Mouse (Mus musculus) CH12.LX (cell line): ENCODE measurements around the gene Pigt. TPM values are rescaled to one million over a fixed set of nuclear protein-coding genes. Genes with fewer than 3 reads are reported as not detected.

ENCODE experiments used
- DNase-seq: peaks from one replicate; pipeline ENCODE4 v3.0.0-alpha.2; 2013; ENCODE audit errors: extremely low read depth
- H3K27ac ChIP-seq: 2 replicates; pipeline ENCODE4 v1.5.1; 2012; ENCODE audit warnings: low read depth, mild to moderate bottlenecking, control low read depth, moderate library complexity; ENCODE audit not compliant: insufficient read depth
- H3K27me3 ChIP-seq: replicated peaks from 2 replicates; pipeline ENCODE3; 2012; ENCODE audit warnings: inconsistent platforms
- H3K36me3 ChIP-seq, 2 experiments: replicated peaks in 1 of 2; 2 replicates each; pipeline versions ENCODE3 to v1.6.1; 2012; ENCODE audit warnings: inconsistent platforms in 1 of 2, low read length in 1 of 2, mild to moderate bottlenecking in 1 of 2, mixed read lengths in 1 of 2, moderate library complexity in 1 of 2; ENCODE audit not compliant: control insufficient read depth in 1 of 2, insufficient read depth in 1 of 2
- H3K4me1 ChIP-seq, 2 experiments: 2 replicates each; pipeline ENCODE4 v1.6.1; 2012; ENCODE audit warnings: inconsistent platforms in 1 of 2, moderate library complexity in 1 of 2; ENCODE audit not compliant: insufficient read depth in 2 of 2, control insufficient read depth in 1 of 2
- H3K4me2 ChIP-seq: 2 replicates; pipeline ENCODE4 v1.6.1; 2012; ENCODE audit warnings: low read depth, mild to moderate bottlenecking, control low read depth; ENCODE audit not compliant: poor library complexity, insufficient read depth, severe bottlenecking
- H3K4me3 ChIP-seq, 3 experiments: fragments of 150-350 bp in 1 of 3; sonication (generic) in 1 of 3; replicated peaks in 1 of 3; 2 replicates each; pipeline versions ENCODE3 to v1.5.1; 2011 to 2012; ENCODE audit warnings: low read depth in 2 of 3, low read length in 2 of 3, mild to moderate bottlenecking in 2 of 3, moderate library complexity in 2 of 3, control low read depth in 1 of 3, improper control_type of control experiment in 1 of 3, inconsistent platforms in 1 of 3, mixed read lengths in 1 of 3; ENCODE audit not compliant: poor library complexity in 1 of 3
- H3K79me2 ChIP-seq: replicated peaks from 2 replicates; pipeline ENCODE4 v1.6.1; 2012; ENCODE audit warnings: mild to moderate bottlenecking, moderate library complexity; ENCODE audit not compliant: control insufficient read depth, poor library complexity, insufficient read depth, severe bottlenecking; ENCODE audit errors: extremely low read depth
- H3K9ac ChIP-seq: 2 replicates; pipeline ENCODE4 v1.6.1; 2012; ENCODE audit warnings: low read depth, mild to moderate bottlenecking, control low read depth, moderate library complexity; ENCODE audit not compliant: insufficient read depth
- H3K9me3 ChIP-seq: replicated peaks from 2 replicates; pipeline ENCODE3; 2012; ENCODE audit warnings: low read length, inconsistent platforms, mixed read lengths
- CHD1 ChIP-seq: IDR thresholded peaks from 2 replicates; pipeline ENCODE4 v1.6.1; 2012; ENCODE audit warnings: low read depth, low read length, improper control_type of control experiment, inconsistent platforms
- CHD2 ChIP-seq: IDR thresholded peaks from 2 replicates; pipeline ENCODE4 v1.6.1; 2011; ENCODE audit warnings: low read length, improper control_type of control experiment
- ELF1 ChIP-seq: IDR thresholded peaks from 2 replicates; pipeline ENCODE4 v1.6.1; 2014; ENCODE audit warnings: low read depth, mild to moderate bottlenecking, inconsistent platforms, low read length, improper control_type of control experiment
- EP300 ChIP-seq: IDR thresholded peaks from 2 replicates; pipeline ENCODE4 v1.6.1; 2011; ENCODE audit warnings: low read length, improper control_type of control experiment
- GABPA ChIP-seq: IDR thresholded peaks from 2 replicates; pipeline ENCODE4 v1.6.1; 2012; ENCODE audit warnings: low read depth, low read length, improper control_type of control experiment, inconsistent platforms; ENCODE audit not compliant: insufficient replicate concordance
- HCFC1 ChIP-seq: IDR thresholded peaks from 2 replicates; pipeline ENCODE4 v1.6.1; 2012; ENCODE audit warnings: low read depth, mild to moderate bottlenecking, inconsistent platforms, low read length, improper control_type of control experiment
- JUN ChIP-seq: IDR thresholded peaks from 2 replicates; pipeline ENCODE4 v1.6.1; 2011; ENCODE audit warnings: low read depth, mild to moderate bottlenecking, low read length, improper control_type of control experiment, moderate library complexity; ENCODE audit not compliant: insufficient read depth
- JUND ChIP-seq: conservative IDR thresholded peaks from 2 replicates; pipeline ENCODE4 v1.6.1; 2011; ENCODE audit warnings: low read depth, low read length, improper control_type of control experiment
- KAT2A ChIP-seq: IDR thresholded peaks from 2 replicates; pipeline ENCODE4 v1.6.1; 2012; ENCODE audit warnings: low read length, improper control_type of control experiment, inconsistent platforms; ENCODE audit not compliant: insufficient replicate concordance
- MAZ ChIP-seq: IDR thresholded peaks from 2 replicates; pipeline ENCODE4 v1.6.1; 2012; ENCODE audit warnings: low read depth, mild to moderate bottlenecking, inconsistent platforms, low read length, improper control_type of control experiment, moderate library complexity
- MXI1 ChIP-seq: IDR thresholded peaks from 2 replicates; pipeline ENCODE4 v1.6.1; 2011; ENCODE audit warnings: mild to moderate bottlenecking, low read depth, low read length, improper control_type of control experiment
- MYC ChIP-seq: IDR thresholded peaks from 2 replicates; pipeline ENCODE4 v1.6.1; 2011; ENCODE audit warnings: low read depth, mild to moderate bottlenecking, improper control_type of control experiment, low read length
- NELFE ChIP-seq: IDR thresholded peaks from 2 replicates; pipeline ENCODE4 v1.6.1; 2011; ENCODE audit warnings: low read depth, low read length, improper control_type of control experiment
- PAX5 ChIP-seq: IDR thresholded peaks from 2 replicates; pipeline ENCODE4 v1.6.1; 2012; ENCODE audit warnings: low read length, inconsistent platforms, mixed read lengths
- RAD21 ChIP-seq: IDR thresholded peaks from 2 replicates; pipeline ENCODE4 v1.6.1; 2011; ENCODE audit warnings: low read depth, mild to moderate bottlenecking, low read length, improper control_type of control experiment, moderate library complexity
- SIN3A ChIP-seq: IDR thresholded peaks from 2 replicates; pipeline ENCODE4 v1.6.1; 2012; ENCODE audit warnings: low read length, improper control_type of control experiment, inconsistent platforms
- SMC3 ChIP-seq: IDR thresholded peaks from 2 replicates; pipeline ENCODE4 v1.6.1; 2011; ENCODE audit warnings: low read depth, low read length, improper control_type of control experiment
- TBP ChIP-seq: conservative IDR thresholded peaks from 2 replicates; pipeline ENCODE4 v1.6.1; 2011; ENCODE audit warnings: low read depth, low read length, improper control_type of control experiment
- TCF12 ChIP-seq: IDR thresholded peaks from 2 replicates; pipeline ENCODE4 v1.6.1; 2014; ENCODE audit warnings: low read depth, mild to moderate bottlenecking, inconsistent platforms, low read length, improper control_type of control experiment
- UBTF ChIP-seq: IDR thresholded peaks from 2 replicates; pipeline ENCODE4 v1.6.1; 2012; ENCODE audit warnings: low read depth, mild to moderate bottlenecking, inconsistent platforms, low read length, improper control_type of control experiment, moderate library complexity
- USF1 ChIP-seq: IDR thresholded peaks from 2 replicates; pipeline ENCODE4 v1.6.1; 2014; ENCODE audit warnings: low read depth, mild to moderate bottlenecking, inconsistent platforms, low read length, improper control_type of control experiment
- ZC3H11A ChIP-seq: IDR thresholded peaks from 2 replicates; pipeline ENCODE4 v1.6.1; 2012; ENCODE audit warnings: low read depth, mild to moderate bottlenecking, inconsistent platforms, low read length, improper control_type of control experiment
- dilution Hi-C: fragments of 300-500 bp; cut with MboI; formaldehyde crosslinking; loops from 2 replicates; pipeline ENCODE4 v1.14.3; 2020; ENCODE audit warnings: low sequenced_read_pairs; ENCODE audit not compliant: extremely low pct_unique_long_range_greater_than_20kb, extremely low pct_ligation_motif_present
- in situ Hi-C: fragments of 300-500 bp; cut with MboI; formaldehyde crosslinking; loops from 3 replicates; pipeline ENCODE4 v1.14.3; 2019; ENCODE audit warnings: low sequenced_read_pairs, low pct_ligation_motif_present, low pct_unique_long_range_greater_than_20kb, mixed read lengths
- polyA plus RNA-seq: library from polyadenylated mRNA; unstranded; fragments of >175 nt; gene quantifications from 2 replicates; pipeline ENCODE4 v1.2.1, GENCODE M21; 2012; ENCODE audit warnings: low read depth; ENCODE audit not compliant: insufficient read length
- total RNA-seq, 2 experiments: library from RNA; depleted of rRNA; stranded (reverse); fragments of 300-350 nt in 1 of 2; fragments of >200 nt in 1 of 2; gene quantifications; 2 replicates each; pipeline ENCODE4 v1.2.3; 2012 to 2014

Pigt gene
- total and polyA plus RNA-seq, 3 experiments: 14.0 to 91.8 (median 39.2) TPM

- TF ChIP-seq TBP (no peak), CHD2 (no peak), KAT2A (no peak), SMC3 (no peak), ELF1 (no peak), JUND (no peak)
- Histone ChIP-seq H3K27ac (no peak overlapping the region), H3K4me3 (no peak overlapping the region), H3K4me1 (peaks cover 0 to 1% of the 10 kb centered on the region in 2 experiments; a peak in 1 of 4 replicates), H3K27me3 (peaks cover 57% of the 10 kb centered on the region), H3K9me3 (peaks cover 12% of the 10 kb centered on the region), H3K36me3 (no peaks in the 10 kb centered on the region), H3K4me2 (no peak overlapping the region), H3K9ac (no peak overlapping the region), H3K79me2 (no peaks in the 10 kb centered on the region)
- in situ Hi-C loops (no loop called here), dilution Hi-C loops (no loop called here)
- DNase-seq: no peak
These were observed 47.8 kb upstream of the Pigt start for GRCm38 (mm10) chr2:164449341-164450042.

GRCm38 (mm10) chr2:164452000-164452676 is 45.2 kb upstream of the Pigt start:
- in situ Hi-C loops (no loop called here), dilution Hi-C loops (no loop called here)
- Histone ChIP-seq H3K9me3 (peaks cover 12% of the 10 kb centered on the region), H3K4me1 (peaks cover 4 to 11% of the 10 kb centered on the region in 2 experiments), H3K4me3 (no peak overlapping the region), H3K79me2 (no peaks in the 10 kb centered on the region), H3K36me3 (no peaks in the 10 kb centered on the region)
- no peak for DNase-seq
- no peak for TF ChIP-seq MXI1
- TF ChIP-seq GABPA: no peak
- TF ChIP-seq TBP: no peak
- no peak for TF ChIP-seq KAT2A
- TF ChIP-seq MYC: no peak
- no peak for TF ChIP-seq EP300
- no peak for TF ChIP-seq JUN
- no peak for TF ChIP-seq USF1
- TF ChIP-seq NELFE: no peak
- TF ChIP-seq CHD2: no peak
- TF ChIP-seq SMC3: no peak
- TF ChIP-seq MAZ: no peak
- no peak for TF ChIP-seq ZC3H11A
- no peak for TF ChIP-seq PAX5
- TF ChIP-seq SIN3A: no peak
- TF ChIP-seq TCF12: no peak
- no peak for TF ChIP-seq RAD21
- no peak for TF ChIP-seq UBTF
- no peak for TF ChIP-seq HCFC1
- no peak for TF ChIP-seq CHD1
- TF ChIP-seq, all 38 proteins: peak for 0
- H3K9ac ChIP-seq: no peak overlapping the region
- peaks cover 46% of the 10 kb centered on the region for H3K27me3 ChIP-seq
- no peak overlapping the region for H3K27ac ChIP-seq
- no peak overlapping the region for H3K4me2 ChIP-seq
